Comparison of ENCODE assay signal across 19 mouse cellular contexts in genomic region chr17:52712319-52712718, GRCm38 (mm10).
DNase-seq lines count a peak whose midpoint lies in the region; ATAC-seq lines count a peak whose summit lies in the region.
"Had no signal": no experiment of that assay in that cellular context is flagged by ENCODE, and none has a peak within 500 bp of the region (broad histone marks: within the 10 kb centered on the region; RNA-seq: fewer than 3 reads in every experiment).

No protein-coding gene starts in this region.

- H3K9me3 ChIP-seq in forebrain, embryonic 16.5 days (ENCODE audit: control insufficient read depth, low read length): no peaks in the 10 kb centered on the region
- no peaks in the 10 kb centered on the region for H3K9me3 ChIP-seq in forebrain, embryonic 14.5 days (replicated peaks; ENCODE audit: control insufficient read depth, low read length)
- H3K9me3 ChIP-seq: embryonic facial prominence, embryonic 13.5 days; liver, embryonic 12.5 days had no signal

- WGBS in forebrain, embryonic 16.5 days: 7% methylated on average over 1 of the region's 1 CpGs
- WGBS in forebrain, embryonic 14.5 days: 0% methylated on average over 1 of the region's 1 CpGs

- peak; percentile 55; the same call in 1 of the 2 replicates for ATAC-seq in forebrain, embryonic 16.5 days
- ATAC-seq in forebrain, embryonic 14.5 days: no peak
- no peak for ATAC-seq in monocyte, adult 5-6 weeks (replicated peaks; ENCODE audit: insufficient number of reproducible peaks, low FRiP score, low TSS enrichment, poor library complexity, severe bottlenecking)
- ATAC-seq: CD4-positive, CD25-positive, alpha-beta regulatory T cell, adult 4 months; inflammation-experienced regulatory T-cells, adult 6 months; liver, embryonic 12.5 days had no signal

- no peak overlapping the region for H3K9ac ChIP-seq in forebrain, embryonic 16.5 days (replicated peaks; ENCODE audit: low read depth, low read length)
- no peak overlapping the region for H3K9ac ChIP-seq in forebrain, embryonic 14.5 days (ENCODE audit: low read length)
- H3K9ac ChIP-seq: embryonic facial prominence, embryonic 13.5 days; liver, embryonic 12.5 days had no signal

- H3K4me3 ChIP-seq in forebrain, embryonic 16.5 days (replicated peaks; ENCODE audit: low read length): no peak overlapping the region
- H3K4me3 ChIP-seq in forebrain, embryonic 14.5 days (ENCODE audit: low read depth, low read length): no peak overlapping the region
- H3K4me3 ChIP-seq: embryonic facial prominence, embryonic 13.5 days; heart, adult 2 months; liver, embryonic 12.5 days; megakaryocyte, embryonic 14.5 days; myocyte had no signal

- 0 out of 2 replicates have a peak, but pooled peaks cover 2% of the 10 kb centered on the region for H3K4me1 ChIP-seq in forebrain, embryonic 16.5 days (replicated peaks; ENCODE audit: control insufficient read depth, insufficient read depth, low read length)
- no peaks in the 10 kb centered on the region for H3K4me1 ChIP-seq in forebrain, embryonic 14.5 days (ENCODE audit: control insufficient read depth, insufficient read depth, low read length)
- H3K4me1 ChIP-seq: embryonic facial prominence, embryonic 13.5 days; liver, embryonic 12.5 days; megakaryocyte, embryonic 14.5 days had no signal

- H3K4me2 ChIP-seq in forebrain, embryonic 16.5 days (ENCODE audit: low read length): no peak overlapping the region
- H3K4me2 ChIP-seq in forebrain, embryonic 14.5 days (ENCODE audit: low read length): no peak overlapping the region
- H3K4me2 ChIP-seq: embryonic facial prominence, embryonic 13.5 days; liver, embryonic 12.5 days had no signal

- DNase-seq in forebrain, embryonic 14.5 days (ENCODE audit: low spot score): no peak
- peak; percentile 64 for DNase-seq in 3T3-L1 (ENCODE audit: low read depth, low spot score)
- peak; percentile 31 for DNase-seq in brain, adult 2 months (ENCODE audit: low read depth, low spot score)
- DNase-seq in kidney, adult 8-10 months: peak; percentile 55 to 62
- no peak for DNase-seq in cerebellum, postnatal 36 days
- DNase-seq in heart, postnatal 4 days: no peak
- DNase-seq: cerebellum, adult 9-11 months; heart, adult 2 months; heart, postnatal 14 days; right cerebral cortex, postnatal 25 days; thymus, adult 2 months had no signal

- no peak overlapping the region for H3K27ac ChIP-seq in forebrain, embryonic 16.5 days (ENCODE audit: low read length)
- H3K27ac ChIP-seq in forebrain, embryonic 14.5 days (ENCODE audit: low read depth, low read length): no peak overlapping the region
- H3K27ac ChIP-seq: embryonic facial prominence, embryonic 13.5 days; heart, adult 2 months; liver, embryonic 12.5 days had no signal

- no peaks in the 10 kb centered on the region for H3K36me3 ChIP-seq in forebrain, embryonic 16.5 days (ENCODE audit: control insufficient read depth, insufficient read depth)
- no peaks in the 10 kb centered on the region for H3K36me3 ChIP-seq in forebrain, embryonic 14.5 days (ENCODE audit: control insufficient read depth, insufficient read depth, low read length)
- H3K36me3 ChIP-seq: embryonic facial prominence, embryonic 13.5 days; liver, embryonic 12.5 days had no signal

- H3K27me3 ChIP-seq in forebrain, embryonic 16.5 days (replicated peaks; ENCODE audit: control insufficient read depth, insufficient read depth, low read length): no peaks in the 10 kb centered on the region
- no peaks in the 10 kb centered on the region for H3K27me3 ChIP-seq in forebrain, embryonic 14.5 days (replicated peaks; ENCODE audit: control insufficient read depth, insufficient read depth, low read length)
- H3K27me3 ChIP-seq: embryonic facial prominence, embryonic 13.5 days; liver, embryonic 12.5 days; megakaryocyte, embryonic 14.5 days had no signal

Comparison
In these comparisons a context has a peak if more than half of its experiments do, and no peak if none do; other contexts are left out.
1. DNase-seq: peak in 3T3-L1 (single experiment), brain, adult 2 months (single experiment) and kidney, adult 8-10 months (2 of 2); none in forebrain, embryonic 14.5 days (single experiment), cerebellum, postnatal 36 days (0 of 2) and heart, postnatal 4 days (single experiment).